Mouse (Mus musculus): ENCODE results near the gene Ergic1.

Ergic1 gene

GRCm38 (mm10) chr17:26575786-26576690, 14.7 kb downstream of the Ergic1 start:
- DNase-seq (ENCODE audit: low spot score) = no peak

DNA sequence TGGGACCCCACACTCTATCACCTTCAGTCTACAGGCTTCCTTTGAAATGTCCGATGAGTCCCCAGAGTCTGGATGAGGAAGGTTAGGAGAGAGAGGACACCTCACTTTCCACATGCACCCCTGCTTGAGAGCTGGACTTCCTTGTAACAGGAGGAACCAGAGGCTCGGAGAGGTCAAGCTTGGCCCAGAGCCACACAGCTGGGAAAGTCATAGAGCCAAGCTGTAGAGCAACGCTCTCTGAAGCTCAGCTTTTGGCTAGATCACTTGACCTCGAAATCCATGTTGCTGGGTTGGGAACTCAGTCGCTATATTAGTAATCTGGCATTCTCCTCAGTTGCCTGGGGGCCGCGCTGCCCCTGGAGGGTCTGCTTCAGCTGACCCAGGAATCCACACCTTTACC, 15.5 kb downstream of the Ergic1 start:
- no peak for DNase-seq (ENCODE audit: low spot score)

DNA sequence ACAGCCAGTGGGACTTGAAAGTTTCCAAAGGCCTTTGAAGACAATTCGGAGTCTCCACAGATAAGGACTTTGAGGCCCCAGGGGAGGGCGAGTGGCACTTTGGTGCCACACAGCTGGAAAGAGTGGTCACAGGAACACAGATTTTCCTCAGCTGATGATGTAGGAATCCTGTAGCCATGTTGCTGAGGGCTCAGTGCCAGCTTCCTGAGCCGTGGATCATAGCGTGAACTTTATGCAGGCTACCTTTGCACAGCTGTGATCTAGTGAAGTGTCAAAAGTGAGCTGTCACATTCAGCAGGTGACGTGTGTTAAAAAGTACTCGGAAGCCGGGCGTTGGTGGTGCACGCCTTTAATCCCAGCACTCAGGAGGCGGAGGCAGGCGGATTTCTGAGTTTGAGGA, 16.0 kb downstream of the Ergic1 start:
- DNase-seq (ENCODE audit: low spot score) = no peak

GRCm38 (mm10) chr17:26578162-26578561, 16.9 kb downstream of the Ergic1 start:
- no peak for DNase-seq (ENCODE audit: low spot score)

GRCm38 (mm10) chr17:26578771-26579170, 17.5 kb downstream of the Ergic1 start:
- DNase-seq (ENCODE audit: low spot score) = no peak

- no peak for DNase-seq (ENCODE audit: low spot score)
Observed at GRCm38 (mm10) chr17:26579396-26579795, 18.1 kb downstream of the Ergic1 start.

GRCm38 (mm10) chr17:26580873-26581401, 19.6 kb downstream of the Ergic1 start:
- DNase-seq (ENCODE audit: low spot score) = no peak

DNA sequence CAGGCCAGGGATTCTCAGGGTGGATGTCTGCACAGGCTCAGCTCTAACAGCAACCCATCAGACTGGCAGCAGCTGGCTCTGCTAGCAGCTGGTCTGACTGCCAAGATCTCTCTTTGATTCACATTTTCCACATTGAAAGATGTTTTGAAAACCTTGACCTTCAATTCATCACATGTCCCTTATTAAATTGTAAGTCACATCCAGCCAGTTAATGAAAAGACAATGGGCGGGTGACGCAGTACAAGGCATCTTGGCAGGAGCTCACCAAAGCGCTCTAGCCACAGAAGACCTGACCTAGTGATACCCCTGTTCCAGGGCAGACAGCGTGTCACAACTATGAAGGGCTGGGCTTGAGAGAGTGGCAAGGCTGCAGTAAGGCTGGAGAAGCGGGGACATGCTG, 21.0 kb downstream of the Ergic1 start:
- DNase-seq (ENCODE audit: low spot score) = no peak

GRCm38 (mm10) chr17:26583056-26583455, 21.8 kb downstream of the Ergic1 start:
- no peak for DNase-seq (ENCODE audit: low spot score)

DNA sequence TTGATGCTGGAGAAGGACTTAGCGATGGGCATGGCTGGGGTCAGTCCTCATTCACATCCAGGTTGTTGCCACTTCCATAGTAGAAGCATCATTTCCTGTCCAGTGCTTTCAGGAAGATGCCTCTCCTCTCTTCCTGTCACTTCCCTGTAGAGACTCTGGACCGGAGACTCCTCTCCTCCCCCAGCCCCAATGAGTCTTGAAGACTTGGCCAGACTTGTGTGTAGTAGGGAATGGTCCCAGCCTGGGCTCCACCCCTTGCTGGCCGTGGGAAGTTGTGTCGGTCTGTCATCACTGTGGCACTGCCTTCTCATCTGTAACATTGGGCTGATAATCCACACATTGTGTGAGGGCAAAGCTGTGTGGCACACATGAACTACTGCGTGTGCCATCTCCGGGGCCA, 22.3 kb downstream of the Ergic1 start:
- DNase-seq (ENCODE audit: low spot score) = no peak

DNA sequence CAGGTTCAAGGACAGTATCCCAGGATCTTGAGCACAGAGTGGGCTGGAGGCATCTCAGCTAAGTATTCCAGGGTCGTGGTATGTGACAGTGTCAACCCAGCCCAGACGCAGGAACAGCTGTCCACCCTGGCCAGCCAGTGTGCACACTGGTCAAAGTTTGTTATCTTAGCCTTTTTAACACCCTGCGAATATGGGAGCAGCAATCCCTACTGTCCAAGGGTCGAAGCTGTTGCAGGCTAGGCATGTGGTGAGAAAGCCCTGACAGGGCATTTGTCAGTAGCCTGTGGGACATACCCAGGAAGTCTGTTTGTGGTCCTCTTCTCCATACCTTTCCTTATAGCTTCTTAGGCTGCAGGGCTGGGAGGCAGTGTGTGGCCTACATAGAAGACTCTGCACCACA, 22.8 kb downstream of the Ergic1 start:
- DNase-seq (ENCODE audit: low spot score) = no peak

DNA sequence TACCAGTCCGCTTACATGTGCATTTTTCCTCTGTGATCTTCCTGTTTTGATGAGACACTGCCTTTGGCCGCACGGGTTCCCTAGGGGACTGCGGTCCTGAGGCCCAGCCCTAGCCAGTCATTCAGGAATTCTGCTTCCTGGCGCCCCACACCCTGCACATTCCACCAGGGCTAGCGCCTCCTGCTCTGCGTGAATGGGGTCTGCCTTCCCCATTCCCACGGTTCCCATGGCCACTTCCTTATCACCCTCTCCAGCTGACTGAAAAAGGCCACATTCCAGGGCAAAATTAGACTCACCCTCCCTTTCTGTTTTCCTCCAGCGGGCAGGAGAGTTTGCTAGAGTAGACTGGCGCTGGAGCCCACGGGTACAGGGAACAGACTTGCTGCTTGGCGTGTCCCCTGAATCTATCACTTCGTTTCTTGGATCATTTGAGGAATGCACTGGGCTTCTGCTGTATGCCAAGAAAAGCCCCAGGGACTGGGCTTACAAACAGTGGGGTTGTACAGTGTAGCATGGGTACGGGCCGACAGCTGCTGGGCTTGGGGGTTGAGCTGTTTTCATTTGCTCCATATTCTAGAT, 23.4 kb downstream of the Ergic1 start:
- DNase-seq (ENCODE audit: low spot score) = no peak

DNA sequence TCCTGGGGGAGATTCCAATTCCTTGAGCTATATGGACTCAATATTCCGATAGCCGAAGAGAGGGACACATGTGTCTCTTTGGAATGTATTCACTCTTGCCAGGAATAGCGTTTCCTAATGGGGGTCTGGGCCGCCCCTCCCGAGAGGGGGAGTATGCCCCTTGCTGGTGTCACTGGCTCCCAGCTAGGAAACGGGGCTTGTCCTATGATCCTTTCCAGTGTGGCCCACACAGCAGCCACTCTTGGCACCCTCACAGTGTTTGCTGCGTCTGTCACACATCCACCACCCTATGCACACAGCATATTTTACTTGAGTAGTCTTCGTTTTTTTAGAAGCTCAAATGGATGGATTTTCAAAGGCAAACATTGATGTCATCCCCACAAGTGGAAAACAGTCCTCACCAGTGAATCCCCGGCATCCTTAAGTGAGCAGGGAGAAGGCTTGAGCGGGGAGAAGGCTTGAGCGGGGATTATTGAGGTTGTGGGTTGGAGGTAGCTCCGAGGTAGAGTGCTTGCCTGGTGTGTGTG, 26.7 kb downstream of the Ergic1 start:
- DNase-seq (ENCODE audit: low spot score) = no peak

- DNase-seq (ENCODE audit: low spot score) = no peak
Observed at GRCm38 (mm10) chr17:26592510-26592909, 31.2 kb downstream of the Ergic1 start.

- no peak for DNase-seq (ENCODE audit: low spot score)
Observed at GRCm38 (mm10) chr17:26593199-26593598, 31.9 kb downstream of the Ergic1 start.

GRCm38 (mm10) chr17:26594171-26594570, 32.9 kb downstream of the Ergic1 start:
- DNase-seq (ENCODE audit: low spot score) = no peak

DNA sequence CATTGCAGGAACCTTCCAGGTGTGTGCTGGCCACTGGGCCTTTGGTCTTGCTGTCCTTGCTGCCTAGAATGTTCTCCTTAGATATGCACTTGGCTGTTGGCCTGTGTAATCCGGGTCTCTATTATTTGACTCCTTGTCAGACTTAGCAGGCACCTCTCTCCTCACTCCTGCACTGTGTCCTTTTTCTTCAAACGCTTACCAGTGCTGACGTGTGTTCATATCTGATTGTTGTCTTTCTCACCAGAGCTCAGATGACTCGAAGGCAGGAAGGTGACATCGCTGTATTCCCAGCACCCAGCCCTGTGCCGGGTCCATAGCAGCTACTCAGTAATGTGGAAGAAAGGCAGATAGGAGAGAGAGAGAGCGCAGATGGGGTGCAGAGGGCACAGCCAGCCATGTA, 33.7 kb downstream of the Ergic1 start:
- no peak for DNase-seq (ENCODE audit: low spot score)

DNA sequence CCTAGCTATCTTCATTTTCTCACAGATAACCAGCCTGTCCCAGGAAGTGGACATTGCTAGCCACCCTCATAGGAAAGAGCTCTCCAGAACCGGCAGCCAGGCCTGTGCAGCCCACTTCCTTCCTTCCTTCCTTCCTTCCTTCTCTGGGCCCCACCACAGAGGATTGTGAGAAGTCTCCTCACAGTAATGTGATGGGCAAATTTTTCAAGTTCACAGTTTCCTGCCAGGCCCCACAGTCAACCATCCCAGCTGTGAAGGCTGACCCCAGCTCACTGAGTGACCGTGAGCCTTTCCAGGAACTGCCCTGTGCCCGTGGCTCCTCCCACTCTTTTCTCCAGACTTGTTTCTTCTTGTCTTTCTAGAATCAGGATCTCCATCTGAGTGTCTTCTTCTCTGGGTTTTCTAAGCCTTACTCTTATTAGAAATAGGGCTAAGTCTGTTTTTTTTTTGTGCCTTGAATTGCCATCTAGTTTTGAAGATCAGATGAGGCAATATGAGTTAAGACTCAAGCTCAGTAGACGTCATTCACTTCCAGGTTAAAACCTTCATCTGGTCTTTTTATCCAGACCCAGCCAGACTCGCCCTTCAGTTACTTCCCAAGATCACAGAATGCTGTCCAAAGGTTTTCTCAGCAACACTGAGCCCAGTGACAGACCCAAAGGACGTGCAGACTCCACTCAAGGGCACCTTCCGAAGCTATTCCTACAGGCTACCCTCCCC, 34.3 kb downstream of the Ergic1 start:
- no peak for DNase-seq (ENCODE audit: low spot score)

DNA sequence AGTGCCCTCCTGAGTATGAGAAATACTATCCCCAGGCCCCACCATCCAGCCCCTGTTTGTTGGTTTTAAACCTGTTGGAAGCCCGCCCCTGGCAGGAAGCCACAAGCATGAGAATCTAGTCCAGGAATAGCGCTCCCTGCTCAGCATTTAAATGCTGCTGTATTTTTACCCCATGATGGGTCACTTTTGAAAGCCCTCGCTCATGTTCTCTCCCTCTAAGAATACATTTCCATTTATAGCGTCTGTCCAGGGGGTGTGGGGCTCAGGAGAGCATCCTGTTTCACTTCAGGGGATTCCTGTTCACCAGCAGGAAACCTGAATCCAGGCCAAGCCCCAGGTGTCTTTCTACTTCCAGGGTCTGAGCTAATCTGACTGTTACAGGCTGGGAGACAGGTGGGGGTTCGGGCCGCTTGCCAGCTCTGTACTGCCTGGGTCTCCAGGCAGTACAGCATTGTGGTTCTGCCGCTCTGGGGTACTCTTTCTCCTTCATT, 34.9 kb downstream of the Ergic1 start:
- no peak for DNase-seq (ENCODE audit: low spot score)

- no peak for DNase-seq (ENCODE audit: low spot score)
Observed at GRCm38 (mm10) chr17:26596856-26597481, 35.7 kb downstream of the Ergic1 start.

DNA sequence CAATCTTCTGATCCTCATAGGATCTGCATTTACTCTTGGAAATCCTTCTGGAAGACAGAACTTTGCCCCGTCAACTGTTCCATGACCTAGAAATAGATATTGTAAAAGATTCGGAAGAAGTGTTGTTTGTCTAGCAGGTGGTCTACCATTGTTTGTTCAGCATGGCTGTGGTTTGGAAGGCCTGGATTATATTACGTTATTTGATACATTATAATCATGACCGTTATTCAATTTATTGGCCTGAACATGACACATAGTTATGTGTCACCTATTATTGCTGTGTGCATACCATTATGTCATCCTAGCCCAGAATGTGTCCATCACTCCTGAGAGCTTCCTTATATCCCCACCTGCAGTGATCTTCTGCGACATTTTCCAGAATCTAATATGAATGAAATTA, 37.6 kb downstream of the Ergic1 start:
- no peak for DNase-seq (ENCODE audit: low spot score)

- DNase-seq (ENCODE audit: low spot score) = no peak
Observed at GRCm38 (mm10) chr17:26600913-26601447, 39.7 kb downstream of the Ergic1 start.
